Mouse (Mus musculus): ENCODE data around the gene Prdm1.

DNA sequence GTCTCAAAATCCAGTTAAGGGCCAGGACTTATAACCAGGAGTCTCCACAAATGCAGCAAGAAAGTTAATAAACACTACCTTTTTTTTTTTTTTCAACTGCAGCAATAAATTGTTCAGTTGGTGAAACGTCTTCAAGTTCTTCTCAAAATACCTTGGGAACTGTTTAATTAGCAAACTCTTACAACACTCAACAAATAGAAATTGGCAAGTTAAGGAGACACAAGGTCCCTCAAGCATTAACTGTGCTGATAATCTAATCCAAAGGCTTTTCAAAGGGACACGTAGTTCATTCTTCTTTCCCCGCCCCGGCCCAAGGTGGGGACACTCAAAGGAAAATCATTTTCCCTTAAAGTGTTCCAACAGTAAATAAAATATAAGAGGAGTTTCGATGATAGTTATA is 44.2 kb downstream of the Prdm1 start:
- no peak for TF ChIP-seq CTCF (conservative IDR thresholded peaks at IDR 0.05 in 1 of 2, IDR thresholded peaks at IDR 0.05 in 1 of 2; ENCODE audit: low read depth in 2 of 2, low read length in 2 of 2)
- no peak for TF ChIP-seq EP300 (IDR thresholded peaks at IDR 0.05; ENCODE audit: low read length)
- TF ChIP-seq RCOR1 (conservative IDR thresholded peaks at IDR 0.05; ENCODE audit: low read depth, low read length), result no peak
- TF ChIP-seq JUN (IDR thresholded peaks at IDR 0.05; ENCODE audit: insufficient read depth, low read depth, low read length), result no peak
- TF ChIP-seq CHD1 (IDR thresholded peaks at IDR 0.05; ENCODE audit: low read depth, low read length), result no peak
- TF ChIP-seq BHLHE40 (IDR thresholded peaks at IDR 0.05; ENCODE audit: low read depth, low read length), result no peak
- no peak for TF ChIP-seq POLR2A (IDR thresholded peaks at IDR 0.05; ENCODE audit: low read depth, low read length)
- TF ChIP-seq MAZ (IDR thresholded peaks at IDR 0.05; ENCODE audit: low read depth, low read length), result no peak
- no peak for TF ChIP-seq MAFK (IDR thresholded peaks at IDR 0.05; ENCODE audit: insufficient replicate concordance, low read length)
- no peak for TF ChIP-seq MXI1 (IDR thresholded peaks at IDR 0.05; ENCODE audit: low read depth, low read length)
- no peak for TF ChIP-seq NRF1 (IDR thresholded peaks at IDR 0.05; ENCODE audit: low read depth, low read length)
